Mouse (Mus musculus) liver, embryonic 14.5 days (tissue): Measurements from ENCODE around the gene Ppard. TPM values are rescaled to one million over a fixed set of nuclear protein-coding genes. Genes with fewer than 3 reads are reported as not detected.

Experiments used
- ATAC-seq: fragments of 200-750 bp; cut with Nextera tagmentation; 2 replicates; pipeline ENCODE4 v1.8.0; 2017; ENCODE audit warnings: moderate number of reproducible peaks, mild to moderate bottlenecking, moderate library complexity; ENCODE audit not compliant: insufficient read depth
- DNase-seq, 3 experiments: peaks; one replicate each; pipeline ENCODE4 v3.0.0-alpha.2; 2012 to 2013; ENCODE audit warnings: low read depth in 3 of 3, low spot score in 3 of 3
- H3K27ac ChIP-seq: fragments of 300-500 bp; sonication (generic); 2 replicates; pipeline ENCODE4 v1.5.1; 2014; ENCODE audit warnings: moderate library complexity, mild to moderate bottlenecking, control low read depth, inconsistent platforms
- H3K27me3 ChIP-seq: fragments of 300-500 bp; sonication (generic); 2 replicates; pipeline ENCODE4 v1.6.1; 2014; ENCODE audit warnings: mild to moderate bottlenecking, low read length, moderate library complexity; ENCODE audit not compliant: control insufficient read depth, insufficient read depth
- H3K36me3 ChIP-seq: fragments of 300-500 bp; sonication (generic); replicated peaks from 2 replicates; pipeline ENCODE4 v1.6.1; 2014; ENCODE audit warnings: low read depth; ENCODE audit not compliant: control insufficient read depth, insufficient read depth
- H3K4me1 ChIP-seq, 2 experiments: fragments of 200-500 bp in 1 of 2; fragments of 300-500 bp in 1 of 2; sonication (generic) in 1 of 2; replicated peaks; 2 replicates each; pipeline ENCODE4 v1.6.1; 2012 to 2014; ENCODE audit warnings: antibody characterized with exemption in 1 of 2, inconsistent platforms in 1 of 2, low read length in 1 of 2; ENCODE audit not compliant: control insufficient read depth in 2 of 2, insufficient read depth in 2 of 2
- H3K4me2 ChIP-seq: fragments of 300-500 bp; sonication (generic); 2 replicates; pipeline ENCODE4 v1.6.1; 2014; ENCODE audit warnings: low read depth, mild to moderate bottlenecking, control low read depth, moderate library complexity
- H3K4me3 ChIP-seq, 2 experiments: fragments of 200-500 bp in 1 of 2; fragments of 300-500 bp in 1 of 2; sonication (generic) in 1 of 2; 2 replicates each; pipeline ENCODE4 v1.5.1; 2012 to 2014; ENCODE audit warnings: low read depth in 2 of 2, low read length in 2 of 2, mild to moderate bottlenecking in 2 of 2, control low read depth in 1 of 2, inconsistent platforms in 1 of 2, moderate library complexity in 1 of 2; ENCODE audit not compliant: insufficient read depth in 1 of 2
- H3K9ac ChIP-seq: fragments of 300-500 bp; sonication (generic); replicated peaks from 2 replicates; pipeline ENCODE4 v1.6.1; 2014; ENCODE audit warnings: mild to moderate bottlenecking, control low read depth, moderate library complexity
- H3K9me3 ChIP-seq: fragments of 300-500 bp; sonication (generic); 2 replicates; pipeline ENCODE4 v1.6.1; 2016; ENCODE audit warnings: low read length, mixed read lengths; ENCODE audit not compliant: control insufficient read depth
- CTCF ChIP-seq: IDR thresholded peaks from 2 replicates; pipeline ENCODE4 v1.5.1; 2016; ENCODE audit warnings: antibody characterized with exemption, low read depth, control low read depth
- EP300 ChIP-seq: IDR thresholded peaks from 2 replicates; pipeline ENCODE4 v1.6.1; 2016; ENCODE audit warnings: antibody characterized with exemption, low read depth
- WGBS: fragments of 180-500 bp; shearing (Covaris S2); extraction: QIAGEN DNeasy Blood & Tissue Kit; methylation state at CpG from one replicate; pipeline ENCODE4 v1.1.7; 2014; ENCODE audit not compliant: insufficient replicate concordance; 5-methylcytosine and 5-hydroxymethylcytosine counted together
- polyA plus RNA-seq, 2 experiments: library from polyadenylated mRNA; depleted of rRNA in 1 of 2; stranded (reverse) in 1 of 2; unstranded in 1 of 2; fragments of >200 nt; fragmentation: Nextera tagmentation in 1 of 2; extraction: Ambion mirVana in 1 of 2; gene quantifications; 2 replicates each; pipeline versions ENCODE4 v1.2.1 to v1.2.3; 2012 to 2014

Ppard gene
- polyA plus RNA-seq, 2 experiments, result 0.76 to 5.6 TPM

DNA sequence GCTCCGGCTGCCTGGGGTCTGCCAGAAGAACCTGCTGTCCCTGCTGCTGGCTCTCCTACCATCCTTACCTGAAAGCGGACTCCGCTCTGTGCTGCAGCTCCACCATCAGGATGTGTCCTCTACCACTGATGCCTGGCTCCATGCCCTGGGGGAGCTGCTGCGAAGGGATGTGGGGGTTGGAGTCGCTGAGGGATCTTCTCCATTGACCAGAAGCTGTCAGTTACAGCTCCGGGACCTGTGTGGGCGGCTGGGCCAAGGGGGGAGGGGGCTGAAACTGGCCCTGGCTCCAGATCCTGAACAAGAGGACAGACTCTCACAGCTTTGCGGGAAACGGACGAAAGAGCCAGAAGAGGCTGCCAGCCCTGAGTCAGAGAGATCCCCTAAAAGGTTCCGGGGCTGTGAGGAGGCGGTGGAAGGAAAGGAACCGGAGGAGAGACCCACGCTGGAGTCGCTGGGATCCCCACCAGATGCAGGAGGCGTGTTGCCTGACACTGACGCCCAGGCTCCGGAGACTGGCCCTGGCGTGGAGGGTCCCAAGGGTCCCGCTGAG is 83.2 kb downstream of the Ppard start:
- DNase-seq, result no peak
- TF ChIP-seq EP300 (no peak), CTCF (no peak)
- H3K9me3 ChIP-seq, result no peaks in the 10 kb centered on the region
- peaks cover 7 to 26% of the 10 kb centered on the region in 2 experiments for H3K4me1 ChIP-seq
- H3K9ac ChIP-seq, result no peak overlapping the region
- H3K36me3 ChIP-seq, result no peaks in the 10 kb centered on the region
- 87% methylated on average over 20 of the region's 20 CpGs for WGBS
- H3K4me2 ChIP-seq, result no peak overlapping the region
- H3K27ac ChIP-seq, result no peak overlapping the region
- H3K4me3 ChIP-seq, result no peak overlapping the region
- H3K27me3 ChIP-seq, result no peaks in the 10 kb centered on the region
- ATAC-seq, result no peak

DNA sequence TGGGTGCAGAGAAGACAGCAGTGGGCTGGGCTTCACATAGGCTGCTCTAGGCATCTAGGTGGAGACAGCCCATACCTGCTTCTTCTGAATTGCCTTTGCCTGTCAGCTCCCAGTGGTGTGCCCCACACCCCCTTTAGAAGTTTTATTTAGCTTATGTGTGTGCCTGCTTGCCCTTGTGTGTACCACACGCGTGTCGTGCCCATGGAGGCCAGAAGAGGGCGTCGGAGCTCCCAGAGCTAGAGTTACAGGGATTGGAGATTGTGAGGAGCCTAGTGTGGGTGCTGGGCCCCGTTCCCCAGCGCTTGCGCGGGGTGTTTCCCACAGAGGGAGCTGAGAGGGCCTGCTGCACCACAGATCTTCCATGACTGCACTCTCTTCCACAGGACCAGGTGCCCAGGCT is 84.0 kb downstream of the Ppard start:
- no peak for ATAC-seq
- Histone ChIP-seq H3K4me3 (no peak overlapping the region), H3K9ac (no peak overlapping the region), H3K9me3 (no peaks in the 10 kb centered on the region), H3K27ac (no peak overlapping the region), H3K4me2 (no peak overlapping the region), H3K27me3 (no peaks in the 10 kb centered on the region), H3K4me1 (peaks cover 7 to 26% of the 10 kb centered on the region in 2 experiments), H3K36me3 (no peaks in the 10 kb centered on the region)
- TF ChIP-seq EP300 (no peak), CTCF (peak; percentile 46)
- DNase-seq, result no peak
- 77% methylated on average over 9 of the region's 9 CpGs for WGBS

DNA sequence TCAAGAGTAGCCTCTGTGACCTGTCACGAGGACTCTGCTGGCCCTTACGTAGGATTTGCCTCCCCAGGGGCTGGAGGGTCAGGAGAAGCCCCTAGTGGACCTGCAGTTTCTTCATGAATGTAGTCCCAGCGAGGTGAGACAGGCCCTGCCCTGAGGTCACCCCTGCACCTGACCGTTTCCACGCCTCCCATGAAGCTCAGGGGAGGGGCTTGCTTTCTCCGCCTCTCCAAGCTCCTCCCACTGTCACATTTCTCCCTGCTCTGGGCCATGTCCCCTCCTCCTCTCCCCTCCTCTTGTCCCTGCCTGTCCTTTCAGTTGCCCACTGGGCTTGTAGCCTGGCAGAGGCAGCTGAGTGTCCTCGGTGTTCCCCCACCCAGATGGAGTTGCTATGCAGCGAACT is 84.6 kb downstream of the Ppard start:
- 65% methylated on average over 8 of the region's 8 CpGs for WGBS
- DNase-seq (no peak), ATAC-seq (no peak)
- no peak overlapping the region for H3K9ac ChIP-seq
- H3K36me3 ChIP-seq, result no peaks in the 10 kb centered on the region
- peaks cover 7 to 22% of the 10 kb centered on the region in 2 experiments for H3K4me1 ChIP-seq
- H3K27ac ChIP-seq, result no peak overlapping the region
- H3K9me3 ChIP-seq, result no peaks in the 10 kb centered on the region
- H3K4me2 ChIP-seq, result no peak overlapping the region
- H3K27me3 ChIP-seq, result no peaks in the 10 kb centered on the region
- H3K4me3 ChIP-seq, result no peak overlapping the region
- TF ChIP-seq CTCF, result no peak
- no peak for TF ChIP-seq EP300

DNA sequence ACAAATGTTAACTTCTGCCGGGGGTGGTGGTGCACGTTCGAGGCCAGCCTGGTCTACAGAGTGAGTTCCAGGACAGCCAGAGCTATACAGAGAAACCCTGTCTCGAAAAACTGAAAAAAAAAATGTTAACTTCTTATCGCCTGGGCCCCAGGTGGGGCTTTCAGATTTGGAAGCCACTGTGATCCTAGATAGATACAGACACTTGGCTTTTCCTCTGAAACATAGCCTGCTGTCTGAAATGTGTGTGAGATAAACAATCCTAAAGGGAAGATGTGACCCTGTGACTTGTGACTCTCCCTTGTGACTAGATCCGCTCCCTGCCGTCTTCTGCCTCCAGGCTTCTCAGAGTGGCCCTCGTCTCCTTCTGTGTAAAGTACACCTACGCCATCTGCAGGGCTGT is 85.2 kb downstream of the Ppard start:
- peaks cover 3 to 18% of the 10 kb centered on the region in 2 experiments; a peak in 3 of 4 replicates for H3K4me1 ChIP-seq
- H3K27me3 ChIP-seq, result no peaks in the 10 kb centered on the region
- no peak overlapping the region for H3K4me3 ChIP-seq
- TF ChIP-seq CTCF (no peak), EP300 (peak; percentile 59; the same call in 1 of the 2 replicates)
- H3K9me3 ChIP-seq, result no peaks in the 10 kb centered on the region
- no peak overlapping the region for H3K9ac ChIP-seq
- no peak overlapping the region for H3K4me2 ChIP-seq
- ATAC-seq, result peak; percentile 4; the same call in 1 of the 2 replicates
- WGBS, result 28% methylated on average over 9 of the region's 9 CpGs
- no peak overlapping the region for H3K27ac ChIP-seq
- no peaks in the 10 kb centered on the region for H3K36me3 ChIP-seq
- DNase-seq, result peak in 2 of 3 experiments; percentile 53 to 58

DNA sequence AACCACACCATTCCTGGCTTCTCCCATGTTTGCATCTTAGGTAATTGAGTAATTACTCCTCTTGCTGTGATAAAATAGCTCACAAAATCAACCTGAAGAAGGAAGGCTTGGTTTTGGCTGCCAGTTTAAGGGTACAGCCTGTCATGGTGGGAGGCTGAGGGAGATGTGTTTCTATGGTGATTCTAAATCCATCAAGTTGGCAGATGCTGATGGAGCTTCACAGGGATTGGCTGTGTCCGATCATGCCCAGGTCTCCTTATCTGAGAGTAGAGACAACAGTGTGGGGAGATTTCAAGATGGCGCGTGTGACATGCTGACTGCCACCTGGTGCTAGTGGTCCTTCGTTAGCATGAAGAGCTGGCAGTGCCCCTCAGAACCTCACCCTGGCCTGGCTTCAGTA is 89.2 kb downstream of the Ppard start:
- WGBS, result 79% methylated on average over 4 of the region's 4 CpGs
- H3K36me3 ChIP-seq, result no peaks in the 10 kb centered on the region
- H3K4me2 ChIP-seq, result no peak overlapping the region
- H3K9me3 ChIP-seq, result no peaks in the 10 kb centered on the region; the same call in 1 of the 2 replicates
- TF ChIP-seq CTCF (no peak), EP300 (no peak)
- no peaks in the 10 kb centered on the region for H3K27me3 ChIP-seq
- H3K4me1 ChIP-seq, result peaks cover 0 to 12% of the 10 kb centered on the region in 2 experiments; a peak in 3 of 4 replicates
- H3K4me3 ChIP-seq, result no peak overlapping the region
- DNase-seq, result no peak
- no peak for ATAC-seq
- no peak overlapping the region for H3K27ac ChIP-seq
- no peak overlapping the region for H3K9ac ChIP-seq
